In the genomic region with DNA sequence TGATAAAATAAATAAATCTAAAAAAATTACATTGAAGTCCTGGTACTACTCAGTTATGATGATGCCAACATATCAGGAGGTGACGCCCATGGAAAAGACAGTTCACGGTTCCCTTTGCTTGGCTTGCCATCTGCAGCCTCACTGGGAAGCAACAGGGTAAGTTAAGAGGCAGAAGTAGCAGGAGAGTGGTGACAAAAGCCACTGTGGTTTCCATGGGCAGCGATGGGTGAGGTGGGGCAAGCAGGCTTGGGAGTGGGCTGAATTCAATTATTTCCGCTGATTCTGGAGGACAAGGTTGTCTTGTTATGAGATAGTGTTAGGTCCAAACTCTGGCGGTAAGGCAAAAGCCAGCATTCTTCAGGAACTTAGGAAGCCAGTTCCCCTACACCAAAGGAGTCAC, we compare ENCODE assay signal across 28 mouse cellular contexts. TPM values are rescaled to one million over a fixed set of nuclear protein-coding genes. Genes with fewer than 3 reads are reported as not detected.
"Had no signal": no experiment of that assay in that cellular context is flagged by ENCODE, and none has a peak within 500 bp of the region (broad histone marks: within the 10 kb centered on the region; RNA-seq: fewer than 3 reads in every experiment).

No protein-coding gene starts in this region.

- H3K9ac ChIP-seq: embryonic facial prominence, embryonic 12.5 days; embryonic facial prominence, embryonic 13.5 days; embryonic facial prominence, embryonic 15.5 days; forebrain, embryonic 12.5 days; forebrain, embryonic 13.5 days; forebrain, embryonic 15.5 days; forebrain, postnatal 0 days had no signal

- H3K4me2 ChIP-seq: embryonic facial prominence, embryonic 12.5 days; embryonic facial prominence, embryonic 13.5 days; embryonic facial prominence, embryonic 15.5 days; forebrain, embryonic 12.5 days; forebrain, embryonic 13.5 days; forebrain, embryonic 15.5 days had no signal

- H3K27me3 ChIP-seq: embryonic facial prominence, embryonic 12.5 days; embryonic facial prominence, embryonic 13.5 days; embryonic facial prominence, embryonic 15.5 days; forebrain, embryonic 12.5 days; forebrain, embryonic 13.5 days; forebrain, embryonic 15.5 days had no signal

- DNase-seq: cerebellum, adult 2 months; cerebellum, adult 8-10 months; cerebellum, adult 9-10 months; cerebellum, adult 9-11 months; cerebellum, postnatal 10 days; cerebellum, postnatal 14 days; cerebellum, postnatal 25 days; cerebellum, postnatal 36 days; embryo, embryonic 11 days; forebrain, postnatal 0 days; gastrocnemius, adult 2 months; gastrocnemius, postnatal 10 days; gastrocnemius, postnatal 14 days; gastrocnemius, postnatal 25 days; gastrocnemius, postnatal 36 days; heart, adult 18-20 months; heart, adult 2 months had no signal

- H3K36me3 ChIP-seq: embryonic facial prominence, embryonic 10.5 days; embryonic facial prominence, embryonic 12.5 days; embryonic facial prominence, embryonic 13.5 days; embryonic facial prominence, embryonic 15.5 days; forebrain, embryonic 10.5 days; forebrain, embryonic 12.5 days; forebrain, embryonic 15.5 days had no signal

- ATAC-seq: forebrain, embryonic 13.5 days; forebrain, embryonic 14.5 days; forebrain, embryonic 15.5 days; forebrain, embryonic 16.5 days; forebrain, postnatal 0 days had no signal

- H3K9me3 ChIP-seq: embryonic facial prominence, embryonic 10.5 days; embryonic facial prominence, embryonic 12.5 days; embryonic facial prominence, embryonic 13.5 days; embryonic facial prominence, embryonic 15.5 days; forebrain, embryonic 10.5 days; forebrain, embryonic 12.5 days; forebrain, embryonic 13.5 days; forebrain, embryonic 15.5 days had no signal

- H3K4me3 ChIP-seq: embryonic facial prominence, embryonic 10.5 days; embryonic facial prominence, embryonic 12.5 days; embryonic facial prominence, embryonic 13.5 days; embryonic facial prominence, embryonic 15.5 days; erythroblast, embryonic 14.5 days; forebrain, embryonic 10.5 days; forebrain, embryonic 12.5 days; forebrain, embryonic 13.5 days; forebrain, embryonic 15.5 days; gastrocnemius, adult 2 months; heart, adult 2 months had no signal

- H3K4me1 ChIP-seq: embryonic facial prominence, embryonic 10.5 days; embryonic facial prominence, embryonic 12.5 days; embryonic facial prominence, embryonic 15.5 days; forebrain, embryonic 10.5 days; forebrain, embryonic 12.5 days; forebrain, embryonic 13.5 days; forebrain, embryonic 15.5 days had no signal

- H3K27ac ChIP-seq: embryonic facial prominence, embryonic 10.5 days; embryonic facial prominence, embryonic 12.5 days; embryonic facial prominence, embryonic 13.5 days; embryonic facial prominence, embryonic 15.5 days; forebrain, embryonic 10.5 days; forebrain, embryonic 12.5 days; forebrain, embryonic 13.5 days; forebrain, embryonic 15.5 days; gastrocnemius, adult 2 months; heart, adult 2 months had no signal

RNA-seq across cellular contexts. Expression of gene Lclat1, which starts 7.4 kb away (rescaled TPM):
- polyA plus RNA-seq: erythroblast, embryonic 14.5 days had no signal
